Mouse (Mus musculus): Measurements from ENCODE around the gene Casd1. TPM values are rescaled to one million over a fixed set of nuclear protein-coding genes. Genes with fewer than 3 reads are reported as not detected.

The Casd1 gene
- 29.2 TPM for polyA plus RNA-seq (2014; fragmentation: Illumina TruSeq; extraction: RNeasy Lipid Tissue Mini Kit (QIAGEN cat#74804); ENCODE audit: low replicate concordance)

DNA sequence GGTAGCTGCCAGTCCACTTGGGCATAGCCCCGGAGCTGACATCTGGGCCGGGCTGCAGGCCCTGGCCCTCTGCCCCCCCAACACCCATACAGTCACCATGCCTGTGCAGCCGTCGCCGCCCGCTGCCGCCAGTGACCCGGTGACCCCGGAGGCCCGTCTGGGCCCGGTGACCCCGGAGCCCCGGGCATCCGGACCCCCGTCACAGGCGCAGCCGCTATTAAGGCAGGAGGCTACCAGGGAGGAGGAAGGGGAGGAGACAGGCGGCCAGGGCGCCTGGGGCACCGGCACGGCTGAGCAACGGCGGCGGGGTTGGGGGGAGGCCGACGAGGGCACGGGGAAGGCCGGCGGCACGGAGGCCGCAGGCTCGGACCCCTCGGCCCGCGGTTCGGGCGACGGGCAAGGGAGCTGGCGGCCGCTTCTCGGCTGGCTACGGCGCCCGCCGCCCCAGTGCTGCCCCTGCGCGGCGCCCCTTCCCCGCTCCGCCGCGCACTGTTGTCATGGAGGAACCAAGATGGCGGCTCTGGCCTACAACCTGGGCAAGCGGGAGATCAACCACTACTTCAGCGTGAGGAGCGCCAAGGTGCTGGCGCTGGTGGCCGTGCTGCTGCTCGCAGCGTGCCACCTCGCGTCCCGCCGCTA, at the start of gene Casd1:
TSS of gene Casd1 (plus strand) at position 182 of the 639 bp plus-strand sequence.

Other genes with a start within 250 kb of the Casd1 start
- gene Col1a2, start 96.0 kb upstream of the Casd1 start, polyA plus RNA-seq (2014; fragmentation: Illumina TruSeq; extraction: RNeasy Lipid Tissue Mini Kit (QIAGEN cat#74804); ENCODE audit: low replicate concordance) = 36.8 TPM
- gene Sgce, start 146.4 kb downstream of the Casd1 start, polyA plus RNA-seq (2014; fragmentation: Illumina TruSeq; extraction: RNeasy Lipid Tissue Mini Kit (QIAGEN cat#74804); ENCODE audit: low replicate concordance) = 12.3 TPM
- 0.45 TPM for gene Peg10, start 146.5 kb downstream of the Casd1 start, polyA plus RNA-seq (2014; fragmentation: Illumina TruSeq; extraction: RNeasy Lipid Tissue Mini Kit (QIAGEN cat#74804); ENCODE audit: low replicate concordance)

Data from small intestine, adult 10 weeks (tissue).